Mouse (Mus musculus) lung, postnatal 0 days (tissue): ENCODE measurements around the gene Tiam2. TPM values are rescaled to one million over a fixed set of nuclear protein-coding genes. Genes with fewer than 3 reads are reported as not detected.
A peak's percentile ranks its signal among the peaks of the same experiment; 100 is the strongest.

ENCODE experiments used
- ATAC-seq: fragments of 200-750 bp; cut with Nextera tagmentation; 2 replicates; pipeline ENCODE4 v1.8.0; 2017; ENCODE audit warnings: moderate library complexity
- DNase-seq: peaks from one replicate; pipeline ENCODE4 v3.0.0-alpha.2; 2016; ENCODE audit warnings: low spot score
- H3K27ac ChIP-seq: fragments of 300-500 bp; sonication (generic); 2 replicates; pipeline ENCODE4 v1.5.1; 2014; ENCODE audit warnings: antibody characterized with exemption, mild to moderate bottlenecking, low read length, mixed read lengths
- H3K27me3 ChIP-seq: fragments of 300-500 bp; sonication (generic); replicated peaks from 2 replicates; pipeline ENCODE4 v1.6.1; 2014; ENCODE audit warnings: low read length, mixed read lengths; ENCODE audit not compliant: insufficient read depth
- H3K36me3 ChIP-seq: fragments of 300-500 bp; sonication (generic); 2 replicates; pipeline ENCODE4 v1.6.1; 2014; ENCODE audit warnings: low read length, mixed read lengths; ENCODE audit not compliant: insufficient read depth
- H3K4me1 ChIP-seq: fragments of 300-500 bp; sonication (generic); 2 replicates; pipeline ENCODE4 v1.6.1; 2014; ENCODE audit warnings: antibody characterized with exemption, low read depth, low read length, mixed read lengths; ENCODE audit not compliant: insufficient read depth
- H3K4me2 ChIP-seq: fragments of 300-500 bp; sonication (generic); replicated peaks from 2 replicates; pipeline ENCODE4 v1.6.1; 2014; ENCODE audit warnings: low read depth, mild to moderate bottlenecking, low read length, moderate library complexity, mixed read lengths
- H3K4me3 ChIP-seq: fragments of 300-500 bp; sonication (generic); 2 replicates; pipeline ENCODE4 v1.5.1; 2014; ENCODE audit warnings: low read depth, low read length
- H3K9ac ChIP-seq: fragments of 300-500 bp; sonication (generic); replicated peaks from 2 replicates; pipeline ENCODE4 v1.6.1; 2014; ENCODE audit warnings: low read depth, mild to moderate bottlenecking
- H3K9me3 ChIP-seq: fragments of 300-500 bp; sonication (generic); 2 replicates; pipeline ENCODE4 v1.6.1; 2016; ENCODE audit warnings: low read length, mixed read lengths
- CTCF ChIP-seq: IDR thresholded peaks from 2 replicates; pipeline ENCODE4 v1.5.1; 2016; ENCODE audit warnings: antibody characterized with exemption, mild to moderate bottlenecking
- EP300 ChIP-seq: IDR thresholded peaks from 2 replicates; pipeline ENCODE4 v1.6.1; 2016; ENCODE audit warnings: antibody characterized with exemption, mild to moderate bottlenecking, control low read depth
- WGBS: fragments of 180-500 bp; shearing (Covaris S2); extraction: QIAGEN DNeasy Blood & Tissue Kit; methylation state at CpG from one replicate; pipeline ENCODE4 v1.1.7; 2014; 5-methylcytosine and 5-hydroxymethylcytosine counted together
- polyA plus RNA-seq: library from polyadenylated mRNA; unstranded; fragments of >200 nt; fragmentation: Nextera tagmentation; extraction: Ambion mirVana; gene quantifications from 2 replicates; pipeline ENCODE4 v1.2.1, GENCODE M21; 2015

Gene Tiam2
- polyA plus RNA-seq, 1 experiment from 2014 or later: 2.4 TPM

GRCm38 (mm10) chr17:3560534-3560933 is 234.2 kb downstream of the Tiam2 start:
- no peaks in the 10 kb centered on the region for H3K9me3 ChIP-seq
- 0 out of 2 replicates have a peak, but pooled peaks cover 3% of the 10 kb centered on the region for H3K4me1 ChIP-seq
- H3K4me3 ChIP-seq: no peak overlapping the region
- H3K9ac ChIP-seq: no peak overlapping the region
- 65% methylated on average over 3 of the region's 3 CpGs for WGBS
- no peak overlapping the region for H3K4me2 ChIP-seq
- H3K27ac ChIP-seq: no peak overlapping the region
- DNase-seq (peak; percentile 21), ATAC-seq (no peak)
- no peaks in the 10 kb centered on the region for H3K36me3 ChIP-seq
- H3K27me3 ChIP-seq: no peaks in the 10 kb centered on the region
- TF ChIP-seq EP300 (no peak), CTCF (peak; percentile 48)

GRCm38 (mm10) chr17:3562405-3562804 is 236.0 kb downstream of the Tiam2 start:
- Histone ChIP-seq H3K36me3 (no peaks in the 10 kb centered on the region), H3K27me3 (no peaks in the 10 kb centered on the region), H3K27ac (no peak overlapping the region), H3K4me2 (no peak overlapping the region), H3K9me3 (no peaks in the 10 kb centered on the region), H3K4me1 (0 out of 2 replicates have a peak, but pooled peaks cover 3% of the 10 kb centered on the region), H3K4me3 (no peak overlapping the region), H3K9ac (no peak overlapping the region)
- DNase-seq (peak; percentile 21), ATAC-seq (no peak)
- TF ChIP-seq EP300: no peak
- TF ChIP-seq CTCF: peak; percentile 41
- 45% methylated on average over 8 of the region's 8 CpGs for WGBS

- no peak overlapping the region for H3K4me3 ChIP-seq
- H3K27me3 ChIP-seq: no peaks in the 10 kb centered on the region
- no peak overlapping the region for H3K27ac ChIP-seq
- no peaks in the 10 kb centered on the region for H3K4me1 ChIP-seq
- H3K9me3 ChIP-seq: no peaks in the 10 kb centered on the region
- TF ChIP-seq CTCF: peak; percentile 85
- no peak for TF ChIP-seq EP300
- no peaks in the 10 kb centered on the region for H3K36me3 ChIP-seq
- ATAC-seq: no peak
- DNase-seq: peak; percentile 81
- 2% methylated on average over 12 of the region's 12 CpGs for WGBS
- no peak overlapping the region for H3K9ac ChIP-seq
- H3K4me2 ChIP-seq: peak overlapping the region; percentile 21; the same call in 1 of the 2 replicates
Observed at GRCm38 (mm10) chr17:3570876-3571275, 244.5 kb downstream of the Tiam2 start.

Other genes with a start within 250 kb of the Tiam2 start
- gene Scaf8, start 211.6 kb upstream of the Tiam2 start, polyA plus RNA-seq: 9.8 and 11.7 TPM in 2 replicates
- not detected in 2 replicates for gene Cldn20, start 206.0 kb downstream of the Tiam2 start, polyA plus RNA-seq
- gene Tfb1m, start 231.2 kb downstream of the Tiam2 start, polyA plus RNA-seq: 5.9 and 8.7 TPM in 2 replicates